Mouse (Mus musculus): Measurements from ENCODE around the gene Sidt2. TPM values are rescaled to one million over a fixed set of nuclear protein-coding genes. Genes with fewer than 3 reads are reported as not detected.

The Sidt2 gene
- polyA plus RNA-seq, 1 experiment from 2014 or later = 24.5 TPM

GRCm38 (mm10) chr9:45980611-45981010, 25.6 kb upstream of the Sidt2 start:
- no peak for ATAC-seq
- Histone ChIP-seq H3K4me3 (ENCODE audit: low read depth, low read length) (no peak overlapping the region), H3K9me3 (replicated peaks; ENCODE audit: control insufficient read depth, low read length) (no peaks in the 10 kb centered on the region), H3K9ac (ENCODE audit: low read length) (no peak overlapping the region), H3K4me2 (ENCODE audit: low read length) (no peak overlapping the region), H3K4me1 (ENCODE audit: control insufficient read depth, insufficient read depth, low read length) (peaks cover 17% of the 10 kb centered on the region), H3K27me3 (replicated peaks; ENCODE audit: control insufficient read depth, insufficient read depth, low read length) (no peaks in the 10 kb centered on the region), H3K27ac (ENCODE audit: low read depth, low read length) (no peak overlapping the region), H3K36me3 (ENCODE audit: control insufficient read depth, insufficient read depth, low read length) (peaks cover 23% of the 10 kb centered on the region)
- DNase-seq (ENCODE audit: low spot score) = no peak
- WGBS = 88% methylated on average over 1 of the region's 1 CpGs

GRCm38 (mm10) chr9:45979778-45980177, 24.7 kb upstream of the Sidt2 start:
- no peak for DNase-seq (ENCODE audit: low spot score)
- Histone ChIP-seq H3K4me2 (ENCODE audit: low read length) (no peak overlapping the region), H3K27ac (ENCODE audit: low read depth, low read length) (no peak overlapping the region), H3K9me3 (replicated peaks; ENCODE audit: control insufficient read depth, low read length) (no peaks in the 10 kb centered on the region), H3K4me3 (ENCODE audit: low read depth, low read length) (no peak overlapping the region), H3K36me3 (ENCODE audit: control insufficient read depth, insufficient read depth, low read length) (peaks cover 30% of the 10 kb centered on the region), H3K9ac (ENCODE audit: low read length) (no peak overlapping the region), H3K27me3 (replicated peaks; ENCODE audit: control insufficient read depth, insufficient read depth, low read length) (no peaks in the 10 kb centered on the region), H3K4me1 (ENCODE audit: control insufficient read depth, insufficient read depth, low read length) (peaks cover 17% of the 10 kb centered on the region)
- ATAC-seq = no peak
- WGBS = 91% methylated on average over 2 of the region's 2 CpGs

DNA sequence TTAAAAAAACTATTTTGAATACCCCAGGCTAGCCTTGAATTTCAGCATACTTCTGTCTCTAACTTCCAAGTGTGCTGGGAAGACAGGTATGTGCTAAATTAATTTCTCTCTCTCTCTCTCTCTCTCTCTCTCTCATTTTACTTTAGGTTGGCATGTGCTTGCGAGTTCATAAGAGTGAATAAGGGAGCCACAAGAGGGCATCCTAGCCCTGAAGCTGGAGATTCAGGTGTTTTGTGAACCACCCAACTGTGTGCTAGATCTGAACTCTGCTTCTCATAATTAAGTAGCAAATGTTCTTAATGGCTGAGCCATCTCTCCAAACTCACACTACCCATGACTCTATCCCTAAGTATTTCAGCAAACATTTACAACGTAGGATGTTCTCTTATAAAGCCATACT, 21.8 kb upstream of the Sidt2 start:
- ATAC-seq (no peak), DNase-seq (ENCODE audit: low spot score) (peak; percentile 18)
- 87% methylated on average over 2 of the region's 2 CpGs for WGBS
- Histone ChIP-seq H3K27ac (ENCODE audit: low read depth, low read length) (no peak overlapping the region), H3K9me3 (replicated peaks; ENCODE audit: control insufficient read depth, low read length) (no peaks in the 10 kb centered on the region), H3K36me3 (ENCODE audit: control insufficient read depth, insufficient read depth, low read length) (peaks cover 50% of the 10 kb centered on the region), H3K9ac (ENCODE audit: low read length) (no peak overlapping the region), H3K27me3 (replicated peaks; ENCODE audit: control insufficient read depth, insufficient read depth, low read length) (no peaks in the 10 kb centered on the region), H3K4me3 (ENCODE audit: low read depth, low read length) (no peak overlapping the region), H3K4me2 (ENCODE audit: low read length) (no peak overlapping the region), H3K4me1 (ENCODE audit: control insufficient read depth, insufficient read depth, low read length) (peaks cover 7% of the 10 kb centered on the region; the same call in 1 of the 2 replicates)

GRCm38 (mm10) chr9:45963577-45963976, 8.5 kb upstream of the Sidt2 start:
- H3K27me3 ChIP-seq (replicated peaks; ENCODE audit: control insufficient read depth, insufficient read depth, low read length) = no peaks in the 10 kb centered on the region
- H3K4me1 ChIP-seq (ENCODE audit: control insufficient read depth, insufficient read depth, low read length) = no peaks in the 10 kb centered on the region
- no peaks in the 10 kb centered on the region for H3K9me3 ChIP-seq (replicated peaks; ENCODE audit: control insufficient read depth, low read length)
- H3K4me3 ChIP-seq (ENCODE audit: low read depth, low read length) = no peak overlapping the region
- no peak overlapping the region for H3K9ac ChIP-seq (ENCODE audit: low read length)
- peaks cover 79% of the 10 kb centered on the region for H3K36me3 ChIP-seq (ENCODE audit: control insufficient read depth, insufficient read depth, low read length)
- H3K4me2 ChIP-seq (ENCODE audit: low read length) = no peak overlapping the region
- no peak for ATAC-seq
- no peak overlapping the region for H3K27ac ChIP-seq (ENCODE audit: low read depth, low read length)
- 90% methylated on average over 6 of the region's 6 CpGs for WGBS
- DNase-seq (ENCODE audit: low spot score) = no peak

- 79% methylated on average over 2 of the region's 2 CpGs for WGBS
- Histone ChIP-seq H3K36me3 (ENCODE audit: control insufficient read depth, insufficient read depth, low read length) (peaks cover 64% of the 10 kb centered on the region), H3K9me3 (replicated peaks; ENCODE audit: control insufficient read depth, low read length) (no peaks in the 10 kb centered on the region), H3K4me2 (ENCODE audit: low read length) (no peak overlapping the region), H3K27me3 (replicated peaks; ENCODE audit: control insufficient read depth, insufficient read depth, low read length) (no peaks in the 10 kb centered on the region), H3K9ac (ENCODE audit: low read length) (no peak overlapping the region), H3K4me1 (ENCODE audit: control insufficient read depth, insufficient read depth, low read length) (no peaks in the 10 kb centered on the region), H3K4me3 (ENCODE audit: low read depth, low read length) (no peak overlapping the region), H3K27ac (ENCODE audit: low read depth, low read length) (no peak overlapping the region)
- ATAC-seq = no peak
- DNase-seq (ENCODE audit: low spot score) = no peak
Observed at GRCm38 (mm10) chr9:45961855-45962254, 6.8 kb upstream of the Sidt2 start.

DNA sequence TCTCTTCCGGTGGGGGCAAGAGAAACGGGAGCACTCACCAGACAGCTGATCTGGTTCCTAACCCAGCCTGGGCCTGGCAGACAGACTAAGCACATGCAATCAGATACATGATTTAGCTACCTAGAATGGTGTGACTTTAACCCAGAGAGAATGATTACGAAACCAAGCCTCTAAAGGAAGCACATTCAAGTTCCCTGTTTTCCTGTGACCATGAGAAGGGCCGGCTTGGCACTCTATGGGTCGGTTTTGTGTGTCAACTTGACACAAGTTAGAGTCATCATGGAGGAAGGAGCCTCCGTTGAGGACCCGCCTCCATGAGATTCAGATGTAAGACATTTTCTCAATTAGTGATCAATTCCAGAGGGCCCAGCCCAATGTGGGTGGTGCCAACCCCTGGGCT, 4.6 kb upstream of the Sidt2 start:
- Histone ChIP-seq H3K9me3 (replicated peaks; ENCODE audit: control insufficient read depth, low read length) (no peaks in the 10 kb centered on the region), H3K36me3 (ENCODE audit: control insufficient read depth, insufficient read depth, low read length) (peaks cover 43% of the 10 kb centered on the region), H3K27ac (ENCODE audit: low read depth, low read length) (no peak overlapping the region), H3K27me3 (replicated peaks; ENCODE audit: control insufficient read depth, insufficient read depth, low read length) (no peaks in the 10 kb centered on the region), H3K4me3 (ENCODE audit: low read depth, low read length) (no peak overlapping the region), H3K9ac (ENCODE audit: low read length) (no peak overlapping the region), H3K4me1 (ENCODE audit: control insufficient read depth, insufficient read depth, low read length) (peaks cover 4% of the 10 kb centered on the region; the same call in 1 of the 2 replicates), H3K4me2 (ENCODE audit: low read length) (no peak overlapping the region)
- ATAC-seq (no peak), DNase-seq (ENCODE audit: low spot score) (no peak)
- 88% methylated on average over 7 of the region's 7 CpGs for WGBS

DNA sequence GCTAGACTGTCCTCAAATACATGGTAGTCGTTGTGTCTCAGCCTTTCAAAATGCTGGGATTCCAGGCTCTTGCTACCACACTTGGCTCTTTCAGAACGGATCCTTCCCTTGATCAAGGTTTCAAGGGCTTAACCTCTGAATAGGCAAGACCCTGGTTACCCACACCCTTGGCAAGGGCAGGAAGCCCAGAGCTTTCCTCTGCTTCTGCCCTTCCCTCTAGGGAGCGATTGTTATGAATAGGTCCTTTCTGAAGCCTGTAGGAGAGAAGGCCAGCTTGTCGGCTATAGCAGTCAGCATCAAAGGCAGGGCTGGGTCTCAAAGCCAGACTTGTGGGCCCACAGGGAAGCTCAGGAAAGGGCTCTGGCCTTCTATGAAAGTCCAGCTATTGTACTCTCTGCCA, 3.8 kb upstream of the Sidt2 start:
- Histone ChIP-seq H3K4me3 (ENCODE audit: low read depth, low read length) (no peak overlapping the region), H3K9me3 (replicated peaks; ENCODE audit: control insufficient read depth, low read length) (no peaks in the 10 kb centered on the region), H3K27ac (ENCODE audit: low read depth, low read length) (no peak overlapping the region), H3K4me2 (ENCODE audit: low read length) (no peak overlapping the region), H3K9ac (ENCODE audit: low read length) (no peak overlapping the region), H3K4me1 (ENCODE audit: control insufficient read depth, insufficient read depth, low read length) (peaks cover 10% of the 10 kb centered on the region), H3K27me3 (replicated peaks; ENCODE audit: control insufficient read depth, insufficient read depth, low read length) (no peaks in the 10 kb centered on the region), H3K36me3 (ENCODE audit: control insufficient read depth, insufficient read depth, low read length) (peaks cover 35% of the 10 kb centered on the region)
- ATAC-seq (no peak), DNase-seq (ENCODE audit: low spot score) (peak; percentile 21)
- WGBS = 30% methylated on average over 4 of the region's 4 CpGs

GRCm38 (mm10) chr9:45958023-45958670, 3.1 kb upstream of the Sidt2 start:
- no peak overlapping the region for H3K27ac ChIP-seq (ENCODE audit: low read depth, low read length)

DNA sequence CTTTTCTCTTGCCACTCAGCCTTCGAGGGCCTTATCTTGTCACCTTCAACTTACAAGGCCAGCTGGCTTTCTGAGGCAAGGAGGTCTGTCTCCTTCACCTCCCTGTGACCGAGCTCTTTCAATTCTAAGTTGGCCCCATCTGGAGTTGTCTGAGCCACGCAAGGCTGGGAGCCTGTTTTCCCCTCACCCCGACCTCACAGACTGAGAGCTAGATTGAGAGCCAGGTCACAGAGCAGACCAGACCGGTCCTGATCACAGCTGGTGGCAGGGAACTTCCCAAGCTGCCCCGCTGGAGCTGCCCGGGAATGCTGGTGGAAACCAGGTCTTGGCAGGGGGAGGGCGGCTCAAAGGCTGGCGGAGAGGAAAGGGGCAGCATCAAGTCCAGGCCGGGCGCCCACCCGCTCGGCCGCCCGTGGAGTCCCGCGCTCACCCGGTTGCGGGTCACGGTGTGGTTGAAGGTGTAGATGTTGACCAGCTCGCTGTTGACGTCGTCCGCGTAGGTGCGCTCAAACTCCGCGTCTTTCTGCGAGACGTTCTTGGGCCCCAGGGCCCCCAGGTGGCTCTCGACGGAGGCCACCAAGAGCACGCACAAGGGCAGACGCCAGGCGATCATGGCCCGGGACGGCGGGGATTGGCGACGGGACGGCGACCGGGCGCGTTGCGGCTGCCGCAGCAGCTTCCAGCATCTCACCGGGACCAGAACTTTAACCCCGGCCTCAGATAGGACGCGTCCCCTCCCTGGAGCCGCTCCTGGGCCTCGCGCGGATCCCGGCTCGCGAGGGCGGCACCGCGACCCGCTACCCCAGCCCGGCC, 558 bp downstream of the Sidt2 start:
- Histone ChIP-seq H3K27me3 (replicated peaks; ENCODE audit: control insufficient read depth, insufficient read depth, low read length) (no peaks in the 10 kb centered on the region), H3K4me2 (ENCODE audit: low read length) (peak overlapping the region; percentile 95), H3K4me1 (ENCODE audit: control insufficient read depth, insufficient read depth, low read length) (peaks cover 13% of the 10 kb centered on the region), H3K4me3 (ENCODE audit: low read depth, low read length) (peak overlapping the region; percentile 90), H3K9ac (ENCODE audit: low read length) (peak overlapping the region; percentile 87), H3K9me3 (replicated peaks; ENCODE audit: control insufficient read depth, low read length) (no peaks in the 10 kb centered on the region), H3K27ac (ENCODE audit: low read depth, low read length) (peak overlapping the region; percentile 78), H3K36me3 (ENCODE audit: control insufficient read depth, insufficient read depth, low read length) (peaks cover 25% of the 10 kb centered on the region)
- WGBS = under 1% methylated on average over 62 of the region's 63 CpGs
- DNase-seq (ENCODE audit: low spot score) = peak; percentile 33
- peak; percentile 8; the same call in 1 of the 2 replicates for ATAC-seq

More at GRCm38 (mm10) chr9:45958023-45958670, 3.1 kb upstream of the Sidt2 start:
- peaks cover 13% of the 10 kb centered on the region for H3K4me1 ChIP-seq (ENCODE audit: control insufficient read depth, insufficient read depth, low read length)
- H3K27me3 ChIP-seq (replicated peaks; ENCODE audit: control insufficient read depth, insufficient read depth, low read length) = no peaks in the 10 kb centered on the region
- H3K9ac ChIP-seq (ENCODE audit: low read length) = no peak overlapping the region
- no peak overlapping the region for H3K4me2 ChIP-seq (ENCODE audit: low read length)
- peak; percentile 28 for DNase-seq (ENCODE audit: low spot score)
- H3K36me3 ChIP-seq (ENCODE audit: control insufficient read depth, insufficient read depth, low read length) = peaks cover 28% of the 10 kb centered on the region
- H3K4me3 ChIP-seq (ENCODE audit: low read depth, low read length) = no peak overlapping the region
- WGBS = 42% methylated on average over 7 of the region's 7 CpGs
- ATAC-seq = no peak
- H3K9me3 ChIP-seq (replicated peaks; ENCODE audit: control insufficient read depth, low read length) = no peaks in the 10 kb centered on the region

Measured in forebrain, embryonic 14.5 days (tissue).